Mouse (Mus musculus): Measurements from ENCODE around the gene Apob.
"Not testable (repeated sequence)": the region's sequence is repeated elsewhere in the genome, so short reads cannot be mapped to it uniquely, and the experiment has no call there.

The Apob gene

DNA sequence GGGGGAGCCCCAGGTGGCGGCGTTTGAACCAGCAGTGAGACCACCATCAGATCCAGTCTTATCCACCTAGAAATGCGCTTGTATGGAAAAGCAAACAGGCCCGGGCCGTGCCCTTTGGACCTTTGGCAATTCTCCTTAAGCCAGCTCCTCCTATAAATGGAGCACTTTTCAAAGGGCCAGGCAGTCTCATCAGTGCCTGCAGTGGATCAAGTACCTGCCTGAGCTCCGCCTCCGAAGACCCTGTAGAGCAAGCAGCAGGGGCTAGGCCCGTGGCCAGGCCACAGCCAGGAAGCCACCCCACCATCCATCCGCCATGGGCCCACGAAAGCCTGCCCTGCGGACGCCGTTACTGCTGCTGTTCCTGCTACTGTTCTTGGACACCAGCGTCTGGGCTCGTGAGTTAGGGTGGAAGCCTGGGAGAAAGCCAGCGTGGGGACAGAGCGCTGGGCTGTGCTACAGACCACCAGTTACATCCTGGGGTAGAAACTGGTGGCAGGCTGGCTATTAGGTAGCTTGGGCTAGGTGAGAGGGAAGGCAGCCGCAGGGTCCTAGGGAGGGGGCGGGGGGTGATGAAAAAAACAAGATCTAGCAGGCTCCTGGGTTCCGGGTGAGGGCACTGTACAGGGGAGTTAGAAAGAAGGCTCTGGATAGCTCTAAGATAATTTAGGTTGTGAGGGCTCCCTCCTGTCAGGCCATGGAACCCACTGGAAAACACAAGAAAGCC lies at the start of gene Apob:
Gene Apob (plus strand): TSS at position 183 of the 724 bp plus-strand sequence.
- DNase-seq = no peak

DNA sequence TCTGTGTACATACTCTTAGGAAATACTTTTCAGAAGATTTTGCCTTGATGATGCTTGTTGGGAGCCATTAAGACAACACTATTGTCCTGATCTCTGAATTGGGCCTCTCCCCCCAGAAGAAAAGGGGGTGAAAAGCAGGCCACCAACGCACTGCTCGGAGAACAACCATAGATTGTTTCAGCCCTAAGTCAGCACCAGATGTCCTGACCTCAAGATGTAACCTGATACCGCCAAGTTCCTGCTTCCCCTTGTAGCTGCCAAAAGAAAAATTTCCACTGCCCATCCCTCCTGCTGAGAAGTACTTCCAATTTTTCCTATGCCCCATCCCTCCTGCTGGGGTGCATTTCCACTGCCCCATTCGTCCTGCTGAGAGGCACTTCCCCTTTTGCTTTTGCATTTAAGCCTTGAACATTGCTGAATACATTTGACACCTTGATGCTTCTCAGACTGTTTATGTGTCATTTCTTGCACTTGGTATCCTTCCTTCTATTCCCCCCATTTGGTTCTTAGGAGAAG lies 45.0 kb upstream of the Apob start:
- no peak for DNase-seq

DNA sequence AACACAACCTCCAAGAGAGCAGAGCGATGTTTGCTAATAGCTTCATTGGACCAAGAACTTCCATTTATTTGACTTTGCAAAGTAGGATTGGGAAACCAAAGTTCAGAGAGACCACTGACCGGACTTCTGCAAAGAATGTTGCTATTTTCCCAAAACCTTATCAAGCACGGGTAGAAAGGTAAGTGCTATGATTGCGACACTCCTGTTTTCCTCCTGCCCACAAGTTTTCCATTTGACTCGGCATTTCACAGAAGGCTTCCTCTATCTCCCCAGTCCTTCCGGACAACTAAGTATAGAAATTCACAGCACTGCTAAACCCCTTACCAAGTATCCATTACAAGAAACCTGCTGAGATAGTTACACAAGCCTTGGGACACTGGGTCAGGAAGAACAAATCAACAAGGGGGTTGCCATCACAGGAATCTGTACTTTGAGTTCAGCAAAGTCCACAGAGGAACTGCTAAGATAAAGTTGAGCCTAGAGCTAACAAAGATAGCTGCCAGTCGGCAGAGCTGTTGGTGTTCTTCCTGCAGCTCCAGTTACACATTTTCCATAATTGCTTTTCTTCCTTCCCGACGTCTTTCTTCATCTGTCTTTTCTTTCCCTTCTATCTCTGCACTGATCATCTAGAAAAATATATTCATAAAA lies 27.2 kb upstream of the Apob start:
- DNase-seq = no peak

DNA sequence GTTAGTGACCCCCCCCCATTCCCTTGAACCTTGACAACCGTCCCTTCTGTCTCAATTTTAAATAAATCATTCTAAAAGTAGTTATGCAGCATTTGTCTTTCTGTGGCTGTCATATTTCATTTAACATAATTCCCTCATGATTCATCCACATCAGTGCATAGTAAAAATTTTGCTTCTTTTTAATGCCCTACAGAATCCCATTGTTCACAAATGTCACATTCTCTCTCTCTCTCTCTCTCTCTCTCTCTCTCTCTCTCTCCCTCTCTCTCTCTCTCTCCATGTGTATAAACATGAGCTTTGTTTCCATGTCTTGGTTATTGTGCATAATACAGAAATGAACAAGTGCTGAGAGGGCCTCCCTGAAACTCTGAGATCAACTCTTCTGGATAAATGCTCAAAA lies 18.6 kb upstream of the Apob start:
- DNase-seq = peak; percentile 56

DNA sequence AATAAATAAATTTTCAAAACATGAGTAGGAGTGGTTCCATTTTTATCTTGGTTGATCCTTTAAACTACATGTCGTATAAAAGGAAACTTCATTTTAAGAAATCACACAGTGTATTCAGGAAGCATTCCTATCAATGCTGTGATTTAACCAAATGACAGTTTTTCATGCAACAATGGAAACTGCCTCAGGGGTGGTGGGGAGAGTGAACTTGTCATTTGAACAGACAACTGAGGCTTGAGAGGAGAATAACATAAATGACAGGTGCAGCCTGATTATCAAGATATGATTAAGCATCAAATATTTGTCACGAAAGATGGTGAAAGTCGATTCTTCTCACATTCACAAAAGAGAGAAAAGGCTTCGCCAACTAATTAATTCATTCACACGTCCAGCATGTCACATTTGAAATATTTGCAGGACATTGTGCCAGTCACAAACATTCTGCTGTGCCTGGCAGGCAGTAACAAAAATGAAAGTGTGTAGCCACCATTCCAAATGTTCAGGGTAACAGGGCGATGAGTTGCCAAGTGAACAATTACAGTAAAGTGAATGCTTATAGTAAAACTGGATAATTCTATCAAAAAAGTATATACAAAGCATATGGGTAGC lies 18.0 kb upstream of the Apob start:
- DNase-seq = peak; percentile 53

DNA sequence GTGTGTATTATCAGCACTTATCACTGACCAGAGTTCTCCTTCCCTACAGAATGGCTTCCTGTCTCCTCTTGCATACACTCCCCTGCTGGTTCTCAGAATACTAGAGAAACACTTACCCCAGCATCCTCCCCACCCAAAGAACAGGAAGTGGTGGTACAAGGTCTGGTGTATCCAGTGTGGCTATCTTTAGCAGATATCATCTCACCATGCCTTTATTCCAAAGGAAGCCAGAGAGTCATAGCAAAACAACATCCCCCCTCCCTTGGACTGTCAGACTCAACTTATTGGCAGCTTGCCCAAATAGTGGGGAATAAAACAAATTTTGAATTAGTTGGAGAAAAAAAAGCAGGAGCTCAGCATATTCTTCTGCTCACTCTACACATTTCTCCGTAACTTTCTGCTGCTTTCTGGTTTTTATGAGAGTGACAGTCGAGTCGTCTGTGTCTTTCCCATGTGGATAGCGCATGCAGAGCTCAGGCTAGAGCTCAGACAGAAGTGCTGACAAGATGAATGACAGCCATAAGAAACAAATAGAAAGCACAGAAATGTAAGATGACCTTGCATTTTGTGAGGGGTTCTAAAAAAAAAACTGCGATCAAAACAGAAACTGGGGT lies 15.0 kb upstream of the Apob start:
- no peak for DNase-seq

- no peak for DNase-seq
Observed at GRCm38 (mm10) chr12:7967221-7967620, 10.2 kb upstream of the Apob start.

- DNase-seq = peak; percentile 75
Observed at GRCm38 (mm10) chr12:7970301-7970700, 7.1 kb upstream of the Apob start.

- no peak for DNase-seq
Observed at GRCm38 (mm10) chr12:7970817-7971216, 6.6 kb upstream of the Apob start.

DNA sequence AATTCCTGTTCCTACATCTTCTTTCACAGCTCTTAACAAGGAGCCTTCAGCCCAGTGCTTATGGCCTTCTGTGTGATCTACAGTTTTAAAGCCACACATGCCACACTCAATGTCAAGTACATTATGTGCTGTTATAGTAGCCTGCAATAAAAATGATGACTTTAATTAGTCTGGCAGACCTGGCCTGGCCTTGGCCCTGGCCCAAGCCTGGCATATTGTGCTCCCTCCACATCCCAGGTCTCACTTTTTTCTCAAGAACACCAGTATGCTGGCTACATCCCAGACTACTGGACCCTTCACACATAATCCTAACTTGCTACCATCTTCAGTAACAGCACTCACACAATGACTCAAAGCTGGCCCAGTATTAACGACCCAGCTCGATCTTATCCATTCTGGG lies 5.7 kb upstream of the Apob start:
- DNase-seq = no peak

- peak; percentile 56 for DNase-seq
Observed at GRCm38 (mm10) chr12:7973773-7974322, 3.6 kb upstream of the Apob start.

GRCm38 (mm10) chr12:7978190-7978884 lies 889 bp downstream of the Apob start:
- peak; percentile 75 for DNase-seq

DNA sequence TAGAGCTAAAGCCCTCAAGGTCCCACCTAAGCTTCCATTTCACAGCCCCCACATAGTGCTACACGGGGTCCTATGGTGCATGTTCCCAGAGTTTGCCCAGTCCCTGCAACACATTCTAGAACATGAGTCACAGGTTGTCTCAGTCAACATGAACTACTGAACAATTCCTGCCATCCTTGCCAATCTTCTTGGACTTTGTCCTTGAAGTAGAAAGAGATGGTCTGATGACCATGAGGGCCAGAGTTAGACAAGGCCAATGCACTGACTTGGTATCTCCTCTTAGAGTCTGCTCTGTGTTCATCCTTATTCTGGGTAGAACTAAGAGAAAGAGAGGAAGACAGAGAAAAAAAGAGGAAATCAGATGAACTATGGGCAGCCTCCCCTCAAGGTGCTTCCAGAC lies 7.0 kb downstream of the Apob start:
- no peak for DNase-seq

- DNase-seq = peak; percentile 76
Observed at GRCm38 (mm10) chr12:7990804-7991203, 13.4 kb downstream of the Apob start.

DNA sequence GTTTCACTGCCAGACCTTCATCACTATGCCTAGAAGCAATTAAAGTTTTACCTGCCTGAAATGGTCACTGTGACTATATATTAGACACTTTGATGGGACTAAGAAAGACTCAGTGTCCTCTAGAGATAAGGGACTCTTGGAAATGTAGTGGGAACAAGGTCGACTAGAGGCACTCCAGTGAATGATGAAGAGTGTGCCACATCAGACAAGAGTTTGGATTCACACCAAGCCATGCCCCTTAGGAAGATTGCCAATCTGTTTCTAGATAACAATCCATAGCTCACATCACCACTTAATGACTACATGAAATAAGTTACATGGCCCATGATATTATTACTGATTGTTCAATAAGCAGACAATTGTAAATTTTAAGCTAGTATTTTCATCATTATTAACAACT lies 14.1 kb downstream of the Apob start:
- DNase-seq = no peak

- DNase-seq = no peak
Observed at GRCm38 (mm10) chr12:8020931-8021330, 43.5 kb downstream of the Apob start.

DNA sequence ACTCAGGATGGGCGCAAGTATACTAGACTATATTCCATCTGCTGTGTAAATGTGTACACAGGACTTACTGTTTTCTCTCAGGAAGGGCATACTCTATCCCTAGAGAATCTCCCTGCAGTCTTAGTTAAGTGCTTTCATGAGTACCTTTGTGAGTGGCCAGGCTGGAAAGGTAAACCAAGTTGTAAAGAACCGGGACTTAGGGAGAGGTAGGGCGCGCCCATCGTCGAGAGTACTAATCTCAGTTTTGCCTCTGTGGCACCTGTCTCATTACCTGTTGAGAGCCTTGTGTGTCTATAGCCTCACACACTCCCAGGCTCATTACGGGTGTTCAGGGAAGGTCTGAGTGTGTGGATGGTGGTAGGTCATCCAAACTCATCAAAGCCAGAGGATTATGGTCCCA lies 52.1 kb downstream of the Apob start:
- DNase-seq = no peak

GRCm38 (mm10) chr12:8030057-8030456 lies 52.6 kb downstream of the Apob start:
- no peak for DNase-seq

DNA sequence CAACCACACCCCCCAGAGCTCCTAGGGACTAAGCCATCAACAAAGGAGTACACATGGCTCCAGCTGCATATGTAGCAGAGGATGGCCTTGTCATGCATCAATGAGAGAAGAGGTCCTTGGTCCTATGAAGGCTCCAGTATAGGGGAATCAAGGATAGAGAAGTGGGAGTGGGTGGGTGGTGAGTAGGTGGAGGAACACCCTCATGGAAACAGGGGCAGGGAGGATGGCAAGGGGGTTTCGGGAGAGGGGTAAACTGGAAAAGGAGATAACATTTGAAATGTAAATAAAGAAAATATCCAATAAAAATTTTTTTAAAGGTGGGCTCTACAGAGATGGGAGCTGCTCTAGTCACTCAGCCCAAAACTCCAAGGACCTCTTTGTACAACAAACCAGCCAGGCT lies 53.7 kb downstream of the Apob start:
- not testable (repeated sequence) for DNase-seq

DNA sequence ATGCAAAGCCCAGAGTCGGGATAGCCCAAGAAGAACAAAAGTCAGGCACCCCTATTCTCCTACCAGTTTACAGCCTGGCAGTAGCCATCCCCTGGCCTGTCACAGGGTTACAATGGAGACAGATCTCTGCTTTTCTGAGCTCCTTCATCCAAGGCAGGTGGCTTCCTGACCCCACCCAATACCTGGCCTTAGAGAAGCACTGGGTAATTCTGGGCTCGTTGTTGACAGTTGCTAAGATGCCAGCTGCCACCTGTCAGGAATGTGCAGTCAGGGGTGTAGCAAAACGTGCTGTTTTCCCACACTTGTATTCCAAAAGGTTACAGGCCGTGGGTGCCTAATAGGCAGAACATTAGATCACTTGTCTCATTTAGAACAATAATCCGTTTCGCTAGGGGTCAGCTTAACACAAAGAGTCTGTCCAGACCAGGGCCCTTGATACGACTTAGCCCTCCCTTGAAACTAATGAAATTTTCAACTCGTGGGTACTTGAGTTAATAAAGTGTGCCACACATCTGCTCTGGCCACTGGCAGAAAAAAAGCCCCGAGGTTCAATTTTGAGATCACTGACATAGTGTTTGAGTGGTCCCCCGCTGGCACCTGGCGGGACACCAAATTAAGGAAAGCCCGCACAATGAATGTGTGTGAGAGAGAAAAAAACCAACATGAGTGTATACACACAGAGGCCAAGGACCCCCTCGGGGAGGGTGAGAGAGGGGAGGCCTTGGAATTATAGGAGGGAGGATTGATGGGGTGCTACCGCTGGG lies 54.3 kb downstream of the Apob start:
- peak; percentile 46 for DNase-seq

- no peak for DNase-seq
Observed at GRCm38 (mm10) chr12:8032359-8032755, 54.9 kb downstream of the Apob start.
